Mouse (Mus musculus) 416B (cell line): ENCODE measurements around the gene Dlg2.

Experiments
- DNase-seq: peaks from one replicate; pipeline ENCODE4 v3.0.0; 2011; ENCODE audit warnings: low read depth

Gene Dlg2

DNA sequence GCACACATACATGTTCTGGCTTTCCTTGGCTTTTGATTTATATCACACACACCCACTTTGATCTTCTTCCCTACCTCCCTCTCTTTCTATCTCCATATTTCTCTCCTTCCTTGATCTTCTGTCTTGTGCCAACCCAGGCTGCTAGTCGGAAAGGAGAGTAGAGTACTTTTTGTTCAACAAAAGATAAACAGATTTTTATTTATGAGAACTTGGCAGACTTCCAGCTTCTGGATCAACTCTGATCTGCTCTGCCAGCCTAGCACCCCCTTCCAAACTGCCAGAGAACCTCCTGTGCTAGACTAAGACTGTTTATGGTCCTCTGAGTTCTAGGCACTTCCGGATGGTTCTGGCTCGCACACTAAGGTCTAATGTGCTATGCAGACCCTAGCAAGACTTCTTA, 968.3 kb downstream of the Dlg2 start:
- no peak for DNase-seq

- DNase-seq = no peak
Observed at GRCm38 (mm10) chr7:91456796-91457195, 980.3 kb downstream of the Dlg2 start.

DNA sequence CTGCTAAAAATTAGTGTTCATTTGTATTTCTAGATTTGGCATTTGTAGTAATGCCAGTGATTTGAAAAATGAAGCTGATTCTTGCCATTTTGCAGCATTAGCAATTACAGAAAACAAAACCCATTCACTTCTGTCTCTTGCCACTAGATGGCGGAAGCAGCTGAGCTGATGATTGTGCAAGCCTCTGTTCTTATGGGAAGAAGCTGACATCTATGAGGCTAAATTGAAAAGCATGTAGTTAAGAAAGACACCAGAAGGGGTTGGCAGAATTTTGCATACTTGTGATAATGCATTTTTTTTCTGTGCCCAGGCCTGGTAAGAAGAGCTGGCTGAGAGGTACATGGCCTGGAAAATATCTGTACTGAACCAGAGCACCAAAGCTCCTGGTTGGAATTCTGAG, 980.7 kb downstream of the Dlg2 start:
- peak; percentile 79 for DNase-seq

DNA sequence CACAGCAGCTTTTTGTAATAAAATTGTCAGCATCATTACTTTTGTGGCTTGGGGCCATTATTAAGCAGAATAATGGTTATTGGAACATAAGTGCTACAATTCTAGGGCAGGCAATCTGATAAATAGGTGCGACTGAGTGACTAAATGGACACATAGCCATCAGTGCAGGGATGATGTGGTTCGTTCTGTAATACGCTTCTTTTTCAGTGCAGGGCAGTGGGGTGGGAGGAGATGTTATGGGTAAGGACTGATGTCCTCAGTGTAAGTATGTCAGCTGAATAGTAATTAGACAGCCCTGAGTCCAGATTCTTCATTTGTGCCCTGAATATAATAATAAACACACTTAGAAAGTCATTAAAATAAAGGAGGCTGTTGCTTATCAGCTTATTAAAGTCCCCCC, 984.9 kb downstream of the Dlg2 start:
- no peak for DNase-seq

- no peak for DNase-seq
Observed at GRCm38 (mm10) chr7:91463256-91463655, 986.8 kb downstream of the Dlg2 start.

- DNase-seq = no peak
Observed at GRCm38 (mm10) chr7:91467061-91467460, 990.6 kb downstream of the Dlg2 start.

DNA sequence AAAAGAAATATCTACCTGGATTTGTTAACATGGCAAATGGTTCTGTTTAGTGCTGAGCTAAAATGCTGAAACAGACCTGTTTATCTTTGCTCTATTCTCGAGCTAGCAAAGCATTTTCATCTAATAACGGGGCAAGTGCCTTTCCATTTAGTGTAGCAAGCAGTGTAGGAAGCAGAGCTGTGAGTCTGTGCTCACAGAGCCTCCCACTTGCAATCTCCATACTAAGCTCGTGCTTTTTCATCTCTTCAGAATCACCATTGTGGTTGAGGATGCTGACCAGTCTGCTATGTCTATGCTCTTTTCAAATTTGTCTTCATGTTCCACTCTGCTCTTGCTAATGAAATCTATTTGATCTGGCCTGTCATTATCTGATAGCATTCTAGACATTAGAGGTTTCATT, 1002.7 kb downstream of the Dlg2 start:
- no peak for DNase-seq

DNA sequence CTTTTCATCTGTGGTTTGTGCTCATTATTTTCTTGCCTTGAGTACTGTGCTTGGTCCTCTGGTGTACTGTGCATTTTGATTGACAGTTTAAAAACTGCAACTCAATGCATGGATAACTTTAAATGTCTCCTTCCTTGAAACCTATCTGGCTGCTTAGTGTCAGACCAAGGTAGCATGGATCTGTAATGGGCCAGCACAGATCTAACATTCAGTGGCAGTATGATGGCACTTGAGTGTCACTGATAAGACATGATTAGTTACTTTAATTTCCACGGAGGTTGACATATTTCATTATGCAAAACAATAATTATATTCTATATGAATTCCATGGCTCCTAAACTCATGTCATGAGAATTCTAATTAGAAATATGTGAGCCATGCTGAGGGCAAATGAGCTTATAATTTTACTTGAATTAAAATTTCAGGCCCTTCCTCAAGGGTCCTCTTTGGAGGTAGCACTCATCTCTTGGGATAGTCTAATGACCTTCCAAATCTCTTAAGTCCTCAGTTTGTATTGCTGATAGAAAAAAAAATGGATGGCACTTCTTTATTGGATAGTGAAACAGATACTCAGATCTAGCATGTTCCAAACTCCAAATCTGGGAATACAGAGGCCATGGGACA, 1005.2 kb downstream of the Dlg2 start:
- DNase-seq = no peak

- DNase-seq = no peak
Observed at GRCm38 (mm10) chr7:91493234-91493633, 1016.8 kb downstream of the Dlg2 start.

DNA sequence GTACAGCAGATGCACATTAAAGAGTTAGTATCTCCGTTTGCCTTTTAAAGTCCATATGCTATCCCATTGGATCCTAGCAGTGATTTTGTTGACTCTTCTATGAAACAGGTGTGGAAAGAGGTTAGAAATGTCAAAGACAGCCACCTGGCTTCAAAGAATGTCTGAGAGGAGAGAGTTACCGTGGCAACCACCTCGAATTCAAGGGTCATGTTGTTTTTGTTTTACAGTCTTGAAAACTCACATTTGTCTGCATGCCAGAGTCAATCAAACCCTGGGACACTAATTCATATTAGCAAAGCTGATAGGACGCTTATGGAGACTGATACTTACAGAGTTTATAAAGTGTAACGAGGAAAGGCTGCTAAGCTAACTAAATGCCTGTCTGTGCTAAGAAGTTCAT, 1019.1 kb downstream of the Dlg2 start:
- no peak for DNase-seq

- no peak for DNase-seq
Observed at GRCm38 (mm10) chr7:91511119-91511518, 1034.6 kb downstream of the Dlg2 start.

- DNase-seq = no peak
Observed at GRCm38 (mm10) chr7:91514445-91514844, 1038.0 kb downstream of the Dlg2 start.

GRCm38 (mm10) chr7:91516225-91516624, 1039.8 kb downstream of the Dlg2 start:
- DNase-seq = no peak

DNA sequence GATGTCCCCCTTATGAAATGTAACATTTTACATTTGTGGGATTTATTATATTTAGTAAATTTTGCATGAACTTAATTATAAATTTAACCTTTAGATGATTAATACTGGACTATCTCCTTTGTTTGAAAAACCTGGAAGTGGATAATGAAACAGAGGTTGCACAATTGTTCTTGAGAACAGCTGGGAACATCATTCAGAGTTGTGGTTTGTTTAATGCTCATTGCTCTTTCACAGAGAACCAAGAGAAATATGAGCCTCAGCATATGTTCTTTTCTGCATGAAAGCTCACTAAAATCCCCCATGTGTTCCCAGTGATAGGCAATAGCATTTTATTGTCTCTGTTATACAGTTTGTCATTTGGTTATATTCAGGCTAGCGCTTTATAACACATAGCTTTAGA, 1049.4 kb downstream of the Dlg2 start:
- no peak for DNase-seq

GRCm38 (mm10) chr7:91542597-91543285, 1066.3 kb downstream of the Dlg2 start:
- DNase-seq = no peak

GRCm38 (mm10) chr7:91543286-91543650, 1066.8 kb downstream of the Dlg2 start:
- DNase-seq = no peak

- peak; percentile 1 for DNase-seq
Observed at GRCm38 (mm10) chr7:91544600-91544999, 1068.1 kb downstream of the Dlg2 start.

DNA sequence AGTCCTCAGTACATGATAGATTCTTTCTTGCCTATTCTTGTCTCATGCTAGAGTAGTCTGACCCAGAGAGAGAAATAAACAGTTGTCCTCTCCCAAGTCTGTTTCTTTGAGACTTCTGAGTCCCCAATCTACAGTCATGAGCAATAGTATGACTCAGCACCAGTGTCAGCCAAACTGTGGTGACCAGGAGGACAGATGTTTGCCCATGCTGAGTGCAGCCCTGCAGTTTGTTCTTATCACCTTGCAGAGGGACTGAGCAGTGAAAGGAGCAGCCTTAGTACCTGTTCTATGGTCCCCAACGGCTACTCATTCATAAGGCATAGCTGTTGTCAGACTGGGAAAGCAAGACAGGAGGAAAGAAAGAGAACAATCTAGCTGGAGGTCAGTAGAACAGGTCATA, 1072.3 kb downstream of the Dlg2 start:
- peak; percentile 1 for DNase-seq

DNA sequence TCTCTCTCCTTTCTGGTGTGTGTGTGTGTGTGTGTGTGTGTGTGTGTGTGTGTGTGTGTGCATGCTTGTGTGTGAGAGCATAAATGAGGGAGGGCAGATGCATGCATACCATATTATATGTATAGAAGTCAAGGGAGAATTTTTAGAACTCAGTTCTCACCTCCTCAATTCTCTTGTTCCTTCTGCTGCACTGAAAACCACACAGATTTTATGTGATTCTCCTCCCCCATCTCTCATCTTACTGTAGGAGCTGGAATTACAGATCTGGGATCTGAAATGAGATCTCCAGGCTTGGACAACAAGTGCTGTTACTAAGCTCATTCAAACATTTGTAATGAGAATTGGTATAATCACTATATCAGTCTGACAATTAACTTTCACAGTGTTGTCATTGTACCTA, 1081.1 kb downstream of the Dlg2 start:
- no peak for DNase-seq

DNA sequence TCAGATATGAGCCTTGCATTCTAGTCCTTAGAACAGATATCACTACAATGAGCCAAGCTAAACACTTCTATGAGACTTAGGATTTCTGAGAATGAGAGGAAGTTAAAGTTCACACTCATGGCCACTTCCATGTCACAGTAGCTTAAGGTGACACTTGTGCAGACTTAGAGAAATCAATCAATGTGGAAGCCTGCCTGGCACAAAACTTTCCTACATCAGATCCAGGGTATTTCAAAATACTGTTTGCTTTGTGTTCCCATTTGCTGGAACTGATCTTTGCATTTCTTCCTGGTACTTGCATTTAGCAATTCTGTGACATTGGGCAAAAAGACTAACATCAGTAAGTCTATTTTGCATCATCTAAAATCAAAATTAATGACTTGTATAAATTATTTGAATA, 1091.0 kb downstream of the Dlg2 start:
- DNase-seq = no peak

DNA sequence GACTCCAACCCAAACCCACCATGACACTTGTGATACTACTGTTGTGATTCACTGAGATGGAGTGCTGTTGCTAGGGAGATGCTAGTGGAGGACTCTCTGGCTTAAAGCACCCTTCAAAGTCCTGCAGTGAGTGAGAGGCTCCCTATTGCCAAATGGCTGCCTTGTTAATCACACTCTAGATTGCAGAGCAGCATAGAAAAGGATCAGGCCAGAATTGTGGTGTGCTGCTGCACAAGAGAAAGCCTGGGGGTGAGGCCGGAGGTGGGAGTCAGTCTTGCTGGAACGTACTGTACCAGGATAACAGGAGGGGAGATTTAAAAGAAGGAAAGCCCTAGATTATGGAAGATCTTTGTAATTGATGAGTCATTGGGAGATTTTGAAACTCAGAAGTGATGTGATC, 1094.5 kb downstream of the Dlg2 start:
- DNase-seq = no peak

DNA sequence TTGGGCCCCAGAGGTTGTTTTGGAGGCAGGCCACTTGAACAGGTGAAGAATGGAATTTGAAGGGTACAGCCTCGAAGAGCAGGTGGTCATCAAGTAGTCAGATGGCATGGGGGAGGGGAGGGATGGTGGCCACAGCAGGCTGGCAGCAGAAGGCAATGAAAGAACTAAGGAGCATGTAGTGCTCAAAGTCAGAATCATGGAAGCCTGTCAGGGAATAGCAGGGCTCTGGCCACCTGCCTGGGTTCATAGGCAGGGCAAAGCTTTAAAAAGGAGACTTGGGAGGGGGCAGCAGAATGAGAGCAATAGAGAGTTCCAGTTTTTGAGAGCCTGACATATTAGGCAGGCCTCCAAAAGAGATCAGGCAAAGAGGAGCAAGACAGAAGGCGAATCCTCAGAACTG, 1096.2 kb downstream of the Dlg2 start:
- DNase-seq = no peak

GRCm38 (mm10) chr7:91573321-91573720, 1096.8 kb downstream of the Dlg2 start:
- no peak for DNase-seq

DNA sequence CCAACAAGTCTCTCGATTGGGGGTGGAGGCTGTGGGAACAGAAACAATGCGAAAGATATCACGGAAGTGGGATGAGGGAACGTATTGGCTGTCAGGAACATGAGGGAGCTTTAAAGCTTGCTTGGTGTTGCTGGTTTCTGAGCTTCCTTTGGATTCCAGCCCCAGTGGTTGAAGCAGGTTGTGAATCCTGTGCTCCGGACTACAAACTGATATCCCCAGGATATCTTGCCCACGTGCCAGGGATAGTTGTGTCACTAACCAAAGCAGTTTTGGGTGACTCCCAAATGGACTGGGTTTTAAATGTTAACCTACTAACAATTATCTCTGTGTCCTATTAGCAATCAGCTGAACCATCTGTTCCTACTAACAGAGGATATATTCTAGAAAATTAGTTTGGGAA, 1099.7 kb downstream of the Dlg2 start:
- DNase-seq = no peak
